ENCODE assay signal across 9 mouse cellular contexts in the genomic region with DNA sequence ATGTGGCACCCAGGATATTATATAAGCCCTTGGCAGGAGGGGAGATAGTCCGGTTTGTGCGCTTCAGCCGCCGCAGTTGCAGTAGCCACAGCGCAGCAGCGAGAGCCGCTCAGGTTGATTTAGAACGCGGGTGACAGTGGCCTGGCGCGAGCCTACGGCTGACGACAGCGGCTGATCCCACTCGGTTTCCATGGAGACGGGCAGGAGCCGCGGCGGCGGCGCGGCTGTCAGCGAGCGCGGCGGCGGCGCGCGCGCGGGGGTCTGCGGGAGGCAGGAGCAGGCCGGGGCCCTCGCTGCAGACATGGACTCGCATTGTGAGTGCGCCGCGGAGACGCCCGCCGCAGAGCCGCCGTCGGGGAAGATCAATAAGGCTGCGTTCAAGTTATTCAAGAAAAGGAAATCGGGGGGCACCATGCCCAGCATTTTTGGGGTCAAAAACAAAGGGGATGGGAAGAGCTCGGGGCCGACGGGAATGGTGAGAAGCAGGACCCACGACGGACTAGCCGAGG. TPM values are rescaled to one million over a fixed set of nuclear protein-coding genes. Genes with fewer than 3 reads are reported as not detected.
DNase-seq lines count a peak whose midpoint lies in the region; ATAC-seq lines count a peak whose summit lies in the region.
"Had no signal": no experiment of that assay in that cellular context is flagged by ENCODE, and none has a peak within 500 bp of the region (broad histone marks: within the 10 kb centered on the region; RNA-seq: fewer than 3 reads in every experiment).

No protein-coding gene starts in this region.

- peak overlapping the region; percentile 79 for H3K9ac ChIP-seq in embryonic facial prominence, embryonic 13.5 days
- peak overlapping the region; percentile 43 for H3K9ac ChIP-seq in lung, embryonic 15.5 days

- H3K27ac ChIP-seq in embryonic facial prominence, embryonic 13.5 days: no peak overlapping the region
- H3K27ac ChIP-seq in lung, embryonic 15.5 days: no peak overlapping the region

- H3K9me3 ChIP-seq in embryonic facial prominence, embryonic 13.5 days: no peaks in the 10 kb centered on the region
- no peaks in the 10 kb centered on the region for H3K9me3 ChIP-seq in lung, embryonic 15.5 days

- no peaks in the 10 kb centered on the region for H3K36me3 ChIP-seq in embryonic facial prominence, embryonic 13.5 days
- no peaks in the 10 kb centered on the region for H3K36me3 ChIP-seq in lung, embryonic 15.5 days

- peak overlapping the region; percentile 65 for H3K4me3 ChIP-seq in embryonic facial prominence, embryonic 13.5 days
- H3K4me3 ChIP-seq in lung, embryonic 15.5 days: peak overlapping the region; percentile 51

- peak overlapping the region; percentile 95 for H3K4me2 ChIP-seq in embryonic facial prominence, embryonic 13.5 days
- H3K4me2 ChIP-seq in lung, embryonic 15.5 days: peak overlapping the region; percentile 91

- H3K4me1 ChIP-seq in embryonic facial prominence, embryonic 13.5 days: peaks cover 21% of the 10 kb centered on the region; the same call in 1 of the 2 replicates
- peaks cover 10% of the 10 kb centered on the region for H3K4me1 ChIP-seq in lung, embryonic 15.5 days

- DNase-seq in thymus, postnatal 14 days: peak; percentile 26
- no peak for DNase-seq in thymus, adult 18-20 months
- peak; percentile 85 to 90 for DNase-seq in layer of hippocampus, postnatal 10 days (ENCODE audit: low spot score in 2 of 2)
- DNase-seq in retina, adult 2 months (ENCODE audit: low read depth, low spot score): peak; percentile 79
- no peak for DNase-seq in spleen, postnatal 36 days (ENCODE audit: low spot score in 2 of 2)

- H3K27me3 ChIP-seq in embryonic facial prominence, embryonic 13.5 days: peaks cover 31% of the 10 kb centered on the region
- peaks cover 39% of the 10 kb centered on the region for H3K27me3 ChIP-seq in lung, embryonic 15.5 days

- peak; percentile 41; the same call in 1 of the 2 replicates for ATAC-seq in embryonic facial prominence, embryonic 13.5 days (ENCODE audit: insufficient number of reproducible peaks, insufficient read depth, low FRiP score, low TSS enrichment, low read depth)
- ATAC-seq in hematopoietic stem cell, adult 5-6 weeks (replicated peaks in 1 of 2; ENCODE audit: insufficient read depth in 1 of 2, low FRiP score in 2 of 2, low TSS enrichment in 1 of 2, low read depth in 1 of 2, poor library complexity in 2 of 2, severe bottlenecking in 2 of 2): peak; percentile 24 to 57; a peak in 2 of 4 replicates
- ATAC-seq in lung, embryonic 15.5 days (ENCODE audit: borderline replicate concordance, extremely low read depth, low FRiP score, low TSS enrichment): peak; percentile 75; the same call in 1 of the 2 replicates

- WGBS in embryonic facial prominence, embryonic 13.5 days: under 1% methylated on average over 53 of the region's 53 CpGs
- under 1% methylated on average over 53 of the region's 53 CpGs for WGBS in lung, embryonic 15.5 days

RNA-seq across cellular contexts. Expression of gene Amer2, which starts 5.1 kb away (rescaled TPM):
- polyA plus RNA-seq in embryonic facial prominence, embryonic 13.5 days (2015; fragmentation: Nextera tagmentation; extraction: Ambion mirVana): 4.0 and 5.1 TPM in 2 replicates
- total RNA-seq in hematopoietic stem cell, adult 5-6 weeks (2017): 0.20 and 0.50 TPM in 2 replicates
- total RNA-seq in layer of hippocampus, postnatal 10 days (2021): 10 to 100 TPM; 46.1 to 49.9 TPM
- polyA plus RNA-seq in lung, embryonic 15.5 days (2015; fragmentation: Nextera tagmentation; extraction: Ambion mirVana): 1.4 TPM in 2 replicates
- total RNA-seq: MEL had no signal

Comparison
In these comparisons a context has a peak if more than half of its experiments do, and no peak if none do; other contexts are left out.
1. DNase-seq: peak in thymus, postnatal 14 days (single experiment), layer of hippocampus, postnatal 10 days (2 of 2) and retina, adult 2 months (single experiment); none in thymus, adult 18-20 months (0 of 2) and spleen, postnatal 36 days (0 of 2).
2. RNA of gene Amer2, which starts 5.1 kb away (total RNA-seq): 46.1 to 49.9 TPM in layer of hippocampus, postnatal 10 days; 0.20 to 0.50 TPM in hematopoietic stem cell, adult 5-6 weeks; every median in the first group is over 10 times any median in the second.
3. Peak in every context shown above with its lines, with median percentiles within 50 percentile points of each other: ATAC-seq.